Mouse (Mus musculus) macrophage (primary cell): ENCODE results near the gene Foxc1. TPM values are rescaled to one million over a fixed set of nuclear protein-coding genes. Genes with fewer than 3 reads are reported as not detected.

Experiments used
- H3K27ac ChIP-seq: fragments of 350-480 bp; formaldehyde crosslinking; 2 replicates; pipeline ENCODE4 v1.9.0; 2021
- H3K36me3 ChIP-seq: fragments of 350-480 bp; formaldehyde crosslinking; 2 replicates; pipeline ENCODE4 v1.9.0; 2021; ENCODE audit errors: inconsistent target
- H3K4me3 ChIP-seq: fragments of 350-480 bp; formaldehyde crosslinking; 2 replicates; pipeline ENCODE4 v1.9.0; 2021; ENCODE audit errors: inconsistent target
- H3K79me2 ChIP-seq: fragments of 350-480 bp; formaldehyde crosslinking; 2 replicates; pipeline ENCODE4 v1.9.0; 2021; ENCODE audit errors: inconsistent target
- WGBS: methylation state at CpG from one replicate; pipeline ENCODE4 v1.1.7; 2026; ENCODE audit warnings: inconsistent platforms; ENCODE audit not compliant: missing documents; 5-methylcytosine and 5-hydroxymethylcytosine counted together
- polyA plus RNA-seq: library from polyadenylated mRNA; stranded (reverse); fragments of 250-400 nt; gene quantifications from 3 replicates; pipeline ENCODE4 v1.2.4, GENCODE M21; 2018; ENCODE audit warnings: inconsistent platforms

The Foxc1 gene
- polyA plus RNA-seq, 1 experiment from 2014 or later: not detected

- H3K27ac ChIP-seq: no peak overlapping the region
- WGBS: 88% methylated on average over 3 of the region's 4 CpGs
These were observed 29.4 kb downstream of the Foxc1 start for GRCm38 (mm10) chr13:31835802-31836201.

GRCm38 (mm10) chr13:31849258-31849971 is 43.0 kb downstream of the Foxc1 start:
- Histone ChIP-seq H3K27ac (no peak overlapping the region), H3K36me3 (no peaks in the 10 kb centered on the region), H3K4me3 (no peak overlapping the region), H3K79me2 (no peaks in the 10 kb centered on the region)
- WGBS: 92% methylated on average over 5 of the region's 5 CpGs

More at GRCm38 (mm10) chr13:31835802-31836201, 29.4 kb downstream of the Foxc1 start:
- H3K79me2 ChIP-seq: no peaks in the 10 kb centered on the region
- H3K36me3 ChIP-seq: no peaks in the 10 kb centered on the region
- H3K4me3 ChIP-seq: no peak overlapping the region

GRCm38 (mm10) chr13:31853564-31853963 is 47.1 kb downstream of the Foxc1 start:
- Histone ChIP-seq H3K4me3 (no peak overlapping the region), H3K79me2 (no peaks in the 10 kb centered on the region), H3K27ac (no peak overlapping the region), H3K36me3 (no peaks in the 10 kb centered on the region)
- 77% methylated on average over 2 of the region's 2 CpGs for WGBS

- H3K4me3 ChIP-seq: no peak overlapping the region
- no peaks in the 10 kb centered on the region for H3K36me3 ChIP-seq
- 80% methylated on average over 4 of the region's 4 CpGs for WGBS
- no peak overlapping the region for H3K27ac ChIP-seq
- H3K79me2 ChIP-seq: no peaks in the 10 kb centered on the region
These were observed 47.6 kb downstream of the Foxc1 start for GRCm38 (mm10) chr13:31854000-31854399.

- no peak overlapping the region for H3K4me3 ChIP-seq
- H3K36me3 ChIP-seq: no peaks in the 10 kb centered on the region
- no peak overlapping the region for H3K27ac ChIP-seq
- 96% methylated on average over 5 of the region's 5 CpGs for WGBS
- no peaks in the 10 kb centered on the region for H3K79me2 ChIP-seq
These were observed 53.8 kb downstream of the Foxc1 start for GRCm38 (mm10) chr13:31860200-31860599.

Other genes starting within 250 kb of the Foxc1 start
- not detected in 3 replicates for gene A530084C06Rik, start 247.3 kb upstream of the Foxc1 start, polyA plus RNA-seq
- gene Foxf2, start 180.8 kb upstream of the Foxc1 start, polyA plus RNA-seq: not detected in 3 replicates